Mouse (Mus musculus): ENCODE results near the gene Lrsam1. TPM values are rescaled to one million over a fixed set of nuclear protein-coding genes. Genes with fewer than 3 reads are reported as not detected.

The Lrsam1 gene
- polyA plus RNA-seq, 1 experiment from 2014 or later = 5.3 TPM

- Histone ChIP-seq H3K27ac (replicated peaks) (peak overlapping the region; percentile 78), H3K4me3 (ENCODE audit: low read depth, low read length) (no peak overlapping the region), H3K4me2 (replicated peaks; ENCODE audit: low read depth) (no peak overlapping the region), H3K36me3 (ENCODE audit: control insufficient read depth, insufficient read depth, low read length) (no peaks in the 10 kb centered on the region; the same call in 1 of the 2 replicates), H3K4me1 (replicated peaks; ENCODE audit: control insufficient read depth, insufficient read depth) (peaks cover 7% of the 10 kb centered on the region; the same call in 1 of the 2 replicates), H3K27me3 (ENCODE audit: control insufficient read depth, insufficient read depth, low read length) (no peaks in the 10 kb centered on the region), H3K9ac (ENCODE audit: low read length) (peak overlapping the region; percentile 13; the same call in 1 of the 2 replicates), H3K9me3 (ENCODE audit: control insufficient read depth, low read length) (no peaks in the 10 kb centered on the region)
- WGBS = 17% methylated on average over 9 of the region's 9 CpGs
- no peak for DNase-seq (ENCODE audit: low spot score)
- TF ChIP-seq EP300 (optimal IDR thresholded peaks at IDR 0.05) = no peak
- no peak for TF ChIP-seq CTCF (IDR thresholded peaks at IDR 0.05; ENCODE audit: low read depth)
- peak; percentile 7; the same call in 1 of the 2 replicates for ATAC-seq (ENCODE audit: low FRiP score, low TSS enrichment)
These were observed 73.4 kb downstream of the Lrsam1 start for GRCm38 (mm10) chr2:32888029-32888428.

GRCm38 (mm10) chr2:32884745-32885144 lies 76.7 kb downstream of the Lrsam1 start:
- H3K4me2 ChIP-seq (replicated peaks; ENCODE audit: low read depth) = no peak overlapping the region
- no peak overlapping the region; the same call in 1 of the 2 replicates for H3K27ac ChIP-seq (replicated peaks)
- DNase-seq (ENCODE audit: low spot score) (no peak), ATAC-seq (ENCODE audit: low FRiP score, low TSS enrichment) (no peak)
- H3K9ac ChIP-seq (ENCODE audit: low read length) = no peak overlapping the region
- H3K27me3 ChIP-seq (ENCODE audit: control insufficient read depth, insufficient read depth, low read length) = no peaks in the 10 kb centered on the region
- no peaks in the 10 kb centered on the region; the same call in 1 of the 2 replicates for H3K36me3 ChIP-seq (ENCODE audit: control insufficient read depth, insufficient read depth, low read length)
- no peak overlapping the region for H3K4me3 ChIP-seq (ENCODE audit: low read depth, low read length)
- WGBS = 37% methylated on average over 7 of the region's 7 CpGs
- peaks cover 13% of the 10 kb centered on the region for H3K4me1 ChIP-seq (replicated peaks; ENCODE audit: control insufficient read depth, insufficient read depth)
- TF ChIP-seq EP300 (optimal IDR thresholded peaks at IDR 0.05) = no peak
- no peak for TF ChIP-seq CTCF (IDR thresholded peaks at IDR 0.05; ENCODE audit: low read depth)
- H3K9me3 ChIP-seq (ENCODE audit: control insufficient read depth, low read length) = no peaks in the 10 kb centered on the region

- Histone ChIP-seq H3K9me3 (ENCODE audit: control insufficient read depth, low read length) (no peaks in the 10 kb centered on the region), H3K4me2 (replicated peaks; ENCODE audit: low read depth) (peak overlapping the region; percentile 32), H3K4me3 (ENCODE audit: low read depth, low read length) (no peak overlapping the region), H3K36me3 (ENCODE audit: control insufficient read depth, insufficient read depth, low read length) (no peaks in the 10 kb centered on the region; the same call in 1 of the 2 replicates), H3K27ac (replicated peaks) (peak overlapping the region; percentile 87), H3K27me3 (ENCODE audit: control insufficient read depth, insufficient read depth, low read length) (no peaks in the 10 kb centered on the region), H3K4me1 (replicated peaks; ENCODE audit: control insufficient read depth, insufficient read depth) (peaks cover 13% of the 10 kb centered on the region), H3K9ac (ENCODE audit: low read length) (0 out of 2 replicates have a peak overlapping the region, but pooled peaks have one; percentile 27)
- 25% methylated on average over 13 of the region's 21 CpGs for WGBS
- ATAC-seq (ENCODE audit: low FRiP score, low TSS enrichment) = peak; percentile 68
- TF ChIP-seq EP300 (optimal IDR thresholded peaks at IDR 0.05) (no peak), CTCF (IDR thresholded peaks at IDR 0.05; ENCODE audit: low read depth) (no peak)
- DNase-seq (ENCODE audit: low spot score) = peak; percentile 67
These were observed 79.0 kb downstream of the Lrsam1 start for GRCm38 (mm10) chr2:32882283-32883043.

GRCm38 (mm10) chr2:32881723-32882122 lies 79.7 kb downstream of the Lrsam1 start:
- no peaks in the 10 kb centered on the region for H3K9me3 ChIP-seq (ENCODE audit: control insufficient read depth, low read length)
- no peak for TF ChIP-seq EP300 (optimal IDR thresholded peaks at IDR 0.05)
- no peak for TF ChIP-seq CTCF (IDR thresholded peaks at IDR 0.05; ENCODE audit: low read depth)
- peak; percentile 89 for DNase-seq (ENCODE audit: low spot score)
- H3K9ac ChIP-seq (ENCODE audit: low read length) = peak overlapping the region; percentile 35; the same call in 1 of the 2 replicates
- no peak overlapping the region for H3K4me3 ChIP-seq (ENCODE audit: low read depth, low read length)
- H3K27me3 ChIP-seq (ENCODE audit: control insufficient read depth, insufficient read depth, low read length) = no peaks in the 10 kb centered on the region
- ATAC-seq (ENCODE audit: low FRiP score, low TSS enrichment) = peak; percentile 50
- peak overlapping the region; percentile 87 for H3K27ac ChIP-seq (replicated peaks)
- H3K4me2 ChIP-seq (replicated peaks; ENCODE audit: low read depth) = no peak overlapping the region
- H3K36me3 ChIP-seq (ENCODE audit: control insufficient read depth, insufficient read depth, low read length) = no peaks in the 10 kb centered on the region; the same call in 1 of the 2 replicates
- peaks cover 13% of the 10 kb centered on the region for H3K4me1 ChIP-seq (replicated peaks; ENCODE audit: control insufficient read depth, insufficient read depth)
- WGBS = 17% methylated on average over 3 of the region's 3 CpGs

GRCm38 (mm10) chr2:32881054-32881453 lies 80.4 kb downstream of the Lrsam1 start:
- H3K27me3 ChIP-seq (ENCODE audit: control insufficient read depth, insufficient read depth, low read length) = no peaks in the 10 kb centered on the region
- no peak overlapping the region for H3K4me3 ChIP-seq (ENCODE audit: low read depth, low read length)
- H3K4me1 ChIP-seq (replicated peaks; ENCODE audit: control insufficient read depth, insufficient read depth) = peaks cover 13% of the 10 kb centered on the region
- ATAC-seq (ENCODE audit: low FRiP score, low TSS enrichment) (no peak), DNase-seq (ENCODE audit: low spot score) (no peak)
- H3K9me3 ChIP-seq (ENCODE audit: control insufficient read depth, low read length) = no peaks in the 10 kb centered on the region
- TF ChIP-seq EP300 (optimal IDR thresholded peaks at IDR 0.05) (no peak), CTCF (IDR thresholded peaks at IDR 0.05; ENCODE audit: low read depth) (no peak)
- peak overlapping the region; percentile 43 for H3K9ac ChIP-seq (ENCODE audit: low read length)
- peak overlapping the region; percentile 20; the same call in 1 of the 2 replicates for H3K4me2 ChIP-seq (replicated peaks; ENCODE audit: low read depth)
- peak overlapping the region; percentile 87 for H3K27ac ChIP-seq (replicated peaks)
- WGBS = 28% methylated on average over 6 of the region's 6 CpGs
- no peaks in the 10 kb centered on the region; the same call in 1 of the 2 replicates for H3K36me3 ChIP-seq (ENCODE audit: control insufficient read depth, insufficient read depth, low read length)

GRCm38 (mm10) chr2:32879593-32879992 lies 81.8 kb downstream of the Lrsam1 start:
- H3K27me3 ChIP-seq (ENCODE audit: control insufficient read depth, insufficient read depth, low read length) = no peaks in the 10 kb centered on the region
- H3K36me3 ChIP-seq (ENCODE audit: control insufficient read depth, insufficient read depth, low read length) = no peaks in the 10 kb centered on the region; the same call in 1 of the 2 replicates
- ATAC-seq (ENCODE audit: low FRiP score, low TSS enrichment) (no peak), DNase-seq (ENCODE audit: low spot score) (no peak)
- H3K9me3 ChIP-seq (ENCODE audit: control insufficient read depth, low read length) = no peaks in the 10 kb centered on the region
- no peak for TF ChIP-seq CTCF (IDR thresholded peaks at IDR 0.05; ENCODE audit: low read depth)
- TF ChIP-seq EP300 (optimal IDR thresholded peaks at IDR 0.05) = no peak
- peak overlapping the region; percentile 93 for H3K27ac ChIP-seq (replicated peaks)
- peaks cover 16% of the 10 kb centered on the region for H3K4me1 ChIP-seq (replicated peaks; ENCODE audit: control insufficient read depth, insufficient read depth)
- H3K9ac ChIP-seq (ENCODE audit: low read length) = peak overlapping the region; percentile 38; the same call in 1 of the 2 replicates
- peak overlapping the region; percentile 89 for H3K4me2 ChIP-seq (replicated peaks; ENCODE audit: low read depth)
- 68% methylated on average over 5 of the region's 5 CpGs for WGBS
- H3K4me3 ChIP-seq (ENCODE audit: low read depth, low read length) = 0 out of 2 replicates have a peak overlapping the region, but pooled peaks have one; percentile 88
